Mouse (Mus musculus) lung, embryonic 14.5 days (tissue): Measurements from ENCODE around the gene Pitx2. TPM values are rescaled to one million over a fixed set of nuclear protein-coding genes. Genes with fewer than 3 reads are reported as not detected.

ENCODE experiments used
- ATAC-seq: fragments of 200-750 bp; cut with Nextera tagmentation; 2 replicates; pipeline ENCODE4 v1.8.0; 2017; ENCODE audit warnings: mild to moderate bottlenecking, moderate TSS enrichment, moderate library complexity; ENCODE audit not compliant: insufficient read depth
- DNase-seq: peaks from one replicate; pipeline ENCODE4 v3.0.0-alpha.2; 2015
- H3K27ac ChIP-seq: fragments of 300-500 bp; sonication (generic); 2 replicates; pipeline ENCODE4 v1.5.1; 2014; ENCODE audit warnings: low read depth, mild to moderate bottlenecking, moderate library complexity
- H3K27me3 ChIP-seq: fragments of 300-500 bp; sonication (generic); 2 replicates; pipeline ENCODE4 v1.6.1; 2014; ENCODE audit warnings: low read length, control low read depth; ENCODE audit not compliant: insufficient read depth
- H3K36me3 ChIP-seq: fragments of 300-500 bp; sonication (generic); 2 replicates; pipeline ENCODE4 v1.6.1; 2014; ENCODE audit warnings: control low read depth; ENCODE audit not compliant: insufficient read depth
- H3K4me1 ChIP-seq: fragments of 300-500 bp; sonication (generic); 2 replicates; pipeline ENCODE4 v1.6.1; 2014; ENCODE audit warnings: antibody characterized with exemption, control low read depth; ENCODE audit not compliant: insufficient read depth
- H3K4me2 ChIP-seq: fragments of 300-500 bp; sonication (generic); 2 replicates; pipeline ENCODE4 v1.6.1; 2014; ENCODE audit warnings: mild to moderate bottlenecking
- H3K4me3 ChIP-seq: fragments of 300-500 bp; sonication (generic); 2 replicates; pipeline ENCODE4 v1.5.1; 2014; ENCODE audit warnings: low read depth, low read length
- H3K9ac ChIP-seq: fragments of 300-500 bp; sonication (generic); 2 replicates; pipeline ENCODE4 v1.6.1; 2014
- H3K9me3 ChIP-seq: fragments of 300-500 bp; sonication (generic); 2 replicates; pipeline ENCODE4 v1.6.1; 2016; ENCODE audit warnings: low read depth, low read length, control low read depth
- CTCF ChIP-seq: IDR thresholded peaks from 2 replicates; pipeline ENCODE4 v1.5.1; 2016; ENCODE audit warnings: antibody characterized with exemption, low read depth
- WGBS: fragments of 180-500 bp; shearing (Covaris S2); extraction: QIAGEN DNeasy Blood & Tissue Kit; methylation state at CpG from one replicate; pipeline ENCODE4 v1.1.7; 2014; 5-methylcytosine and 5-hydroxymethylcytosine counted together
- polyA plus RNA-seq: library from polyadenylated mRNA; unstranded; fragments of >200 nt; fragmentation: Nextera tagmentation; extraction: Ambion mirVana; gene quantifications from 2 replicates; pipeline ENCODE4 v1.2.1, GENCODE M21; 2014

Gene Pitx2
- polyA plus RNA-seq, 1 experiment from 2014 or later, result 0.87 TPM

DNA sequence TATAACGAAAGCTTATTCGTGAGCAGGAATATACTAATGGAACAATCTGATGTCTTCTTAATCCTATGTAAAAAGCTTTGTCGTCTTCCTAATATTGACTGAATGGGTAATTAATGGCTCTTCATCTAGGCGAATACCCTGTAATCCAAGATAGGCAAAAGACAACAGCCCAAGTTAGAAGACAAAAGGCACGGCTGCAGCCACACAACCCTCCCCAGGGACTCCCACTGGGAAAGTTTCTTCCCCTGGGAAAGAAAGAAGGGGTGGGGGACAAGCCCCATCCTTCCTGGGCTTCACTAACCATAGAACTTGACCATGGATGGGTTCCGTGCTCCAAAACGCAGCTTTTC, 8.3 kb downstream of the Pitx2 start:
- no peaks in the 10 kb centered on the region for H3K36me3 ChIP-seq
- ATAC-seq, result no peak
- no peak overlapping the region for H3K27ac ChIP-seq
- peaks cover 96% of the 10 kb centered on the region for H3K27me3 ChIP-seq
- WGBS, result 11% methylated on average over 7 of the region's 7 CpGs
- no peak overlapping the region for H3K9ac ChIP-seq
- H3K4me2 ChIP-seq, result no peak overlapping the region
- no peak for TF ChIP-seq CTCF
- no peak overlapping the region for H3K4me3 ChIP-seq
- DNase-seq, result no peak
- H3K9me3 ChIP-seq, result no peaks in the 10 kb centered on the region
- no peaks in the 10 kb centered on the region for H3K4me1 ChIP-seq

DNA sequence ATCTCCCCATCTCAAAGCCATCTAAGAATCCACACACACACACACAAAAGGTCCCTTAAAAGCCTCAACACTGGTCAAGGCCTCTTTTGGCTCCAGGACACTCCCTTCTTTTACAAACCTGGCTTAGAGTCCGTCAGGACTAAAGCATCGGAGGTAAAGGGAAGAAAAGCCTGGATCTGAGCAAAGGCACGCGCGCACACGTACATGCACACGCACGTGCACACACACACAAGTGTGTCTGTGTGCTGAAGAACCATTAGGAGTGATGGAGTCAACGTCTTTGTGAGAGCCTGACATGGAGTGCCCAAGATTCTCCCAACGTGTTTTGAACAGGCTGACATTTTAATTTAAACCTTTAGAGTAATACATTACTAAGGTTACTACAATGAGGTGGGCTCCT, 8.7 kb downstream of the Pitx2 start:
- no peak overlapping the region for H3K4me3 ChIP-seq
- no peak overlapping the region for H3K9ac ChIP-seq
- no peak overlapping the region for H3K4me2 ChIP-seq
- no peak overlapping the region for H3K27ac ChIP-seq
- no peaks in the 10 kb centered on the region for H3K36me3 ChIP-seq
- ATAC-seq (no peak), DNase-seq (no peak)
- H3K27me3 ChIP-seq, result peaks cover 96% of the 10 kb centered on the region
- no peak for TF ChIP-seq CTCF
- WGBS, result 10% methylated on average over 10 of the region's 10 CpGs
- H3K4me1 ChIP-seq, result no peaks in the 10 kb centered on the region
- no peaks in the 10 kb centered on the region for H3K9me3 ChIP-seq

DNA sequence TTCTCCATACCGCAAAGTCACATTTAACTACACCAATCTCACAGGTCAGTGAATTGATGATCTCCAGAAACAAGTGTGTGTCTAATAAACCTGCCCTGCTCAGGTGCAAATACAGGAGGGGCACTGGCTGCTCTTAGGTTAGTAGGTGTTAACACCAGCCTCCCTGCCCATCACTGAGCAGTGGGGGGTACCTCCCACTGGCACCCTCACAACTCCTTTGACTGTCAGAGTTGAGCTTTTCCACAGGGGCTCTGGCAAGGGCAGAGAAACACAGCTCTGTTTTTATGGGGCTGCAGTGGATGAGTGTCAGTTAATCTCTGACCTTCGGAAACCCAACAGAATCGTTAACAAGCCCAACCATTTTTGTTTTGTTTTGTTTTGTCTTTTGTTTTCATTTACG, 9.6 kb downstream of the Pitx2 start:
- ATAC-seq (no peak), DNase-seq (no peak)
- no peaks in the 10 kb centered on the region for H3K9me3 ChIP-seq
- peaks cover 96% of the 10 kb centered on the region for H3K27me3 ChIP-seq
- no peak overlapping the region for H3K27ac ChIP-seq
- no peaks in the 10 kb centered on the region for H3K4me1 ChIP-seq
- H3K4me3 ChIP-seq, result no peak overlapping the region
- H3K4me2 ChIP-seq, result no peak overlapping the region
- no peaks in the 10 kb centered on the region for H3K36me3 ChIP-seq
- no peak overlapping the region for H3K9ac ChIP-seq
- TF ChIP-seq CTCF, result no peak
- 10% methylated on average over 4 of the region's 4 CpGs for WGBS

DNA sequence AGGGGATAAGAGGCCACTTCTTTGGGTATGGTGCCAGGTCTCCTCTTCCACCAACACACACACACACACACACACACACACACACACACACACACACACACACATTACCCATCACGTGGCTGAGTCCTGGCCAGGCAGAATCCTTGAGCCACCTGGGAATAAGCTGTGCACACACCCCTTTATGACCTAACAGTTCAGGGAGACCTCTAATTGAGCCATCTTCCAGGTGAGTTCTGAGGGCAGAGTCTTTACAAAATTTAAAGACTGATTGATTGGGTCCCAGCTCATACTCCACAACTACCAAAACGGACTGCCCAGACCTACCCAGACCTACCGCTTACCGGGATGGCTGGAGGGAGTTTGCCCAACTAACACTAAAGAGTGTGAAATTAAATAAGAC, 10.1 kb downstream of the Pitx2 start:
- no peak for DNase-seq
- Histone ChIP-seq H3K9me3 (no peaks in the 10 kb centered on the region), H3K9ac (no peak overlapping the region), H3K27me3 (peaks cover 97% of the 10 kb centered on the region), H3K4me1 (no peaks in the 10 kb centered on the region), H3K27ac (no peak overlapping the region), H3K36me3 (no peaks in the 10 kb centered on the region), H3K4me3 (no peak overlapping the region), H3K4me2 (no peak overlapping the region)
- 8% methylated on average over 4 of the region's 4 CpGs for WGBS
- no peak for ATAC-seq
- TF ChIP-seq CTCF, result no peak

DNA sequence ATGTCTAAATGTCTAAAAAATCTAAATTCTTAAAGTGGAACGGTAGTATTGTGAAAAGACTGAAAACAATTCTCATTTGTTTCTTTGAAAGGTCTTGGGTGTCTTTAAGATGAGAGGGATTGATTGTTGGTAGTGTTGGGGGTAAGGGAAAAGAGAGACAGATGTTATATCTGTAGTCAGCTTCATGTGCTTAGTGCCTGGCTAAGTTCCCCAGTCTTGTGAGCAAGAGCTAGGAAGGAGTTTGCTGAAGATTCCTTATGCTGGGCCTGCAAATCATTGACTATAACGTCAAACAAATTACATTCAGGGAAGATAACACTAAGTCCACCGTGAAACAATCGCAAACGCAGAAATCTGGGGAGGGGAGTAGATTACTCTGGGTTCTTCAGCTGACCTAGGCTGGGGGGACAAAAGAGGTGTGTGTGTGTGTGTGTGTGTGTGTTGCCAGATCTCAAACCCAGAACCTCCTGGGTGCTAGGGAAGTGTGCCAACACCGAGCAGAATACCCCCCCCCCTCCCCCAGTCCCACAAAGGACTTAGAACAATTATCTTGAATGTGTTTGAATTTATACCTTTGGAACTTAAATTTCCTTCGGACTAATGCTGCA, 12.5 kb downstream of the Pitx2 start:
- ATAC-seq, result no peak
- Histone ChIP-seq H3K9ac (no peak overlapping the region), H3K27ac (no peak overlapping the region), H3K9me3 (no peaks in the 10 kb centered on the region), H3K27me3 (peaks cover 93% of the 10 kb centered on the region), H3K4me3 (no peak overlapping the region), H3K4me2 (no peak overlapping the region), H3K36me3 (no peaks in the 10 kb centered on the region), H3K4me1 (no peaks in the 10 kb centered on the region)
- 4% methylated on average over 7 of the region's 7 CpGs for WGBS
- DNase-seq, result no peak
- no peak for TF ChIP-seq CTCF

- no peak overlapping the region for H3K27ac ChIP-seq
- no peak overlapping the region for H3K4me3 ChIP-seq
- no peak overlapping the region for H3K4me2 ChIP-seq
- WGBS, result 5% methylated on average over 11 of the region's 11 CpGs
- no peak for ATAC-seq
- no peaks in the 10 kb centered on the region for H3K4me1 ChIP-seq
- no peaks in the 10 kb centered on the region for H3K36me3 ChIP-seq
- peak; percentile 7 for DNase-seq
- H3K9ac ChIP-seq, result no peak overlapping the region
- H3K9me3 ChIP-seq, result no peaks in the 10 kb centered on the region
- TF ChIP-seq CTCF, result no peak
- peaks cover 93% of the 10 kb centered on the region for H3K27me3 ChIP-seq
Measured at GRCm38 (mm10) chr3:129212807-129213206, 13.1 kb downstream of the Pitx2 start.

DNA sequence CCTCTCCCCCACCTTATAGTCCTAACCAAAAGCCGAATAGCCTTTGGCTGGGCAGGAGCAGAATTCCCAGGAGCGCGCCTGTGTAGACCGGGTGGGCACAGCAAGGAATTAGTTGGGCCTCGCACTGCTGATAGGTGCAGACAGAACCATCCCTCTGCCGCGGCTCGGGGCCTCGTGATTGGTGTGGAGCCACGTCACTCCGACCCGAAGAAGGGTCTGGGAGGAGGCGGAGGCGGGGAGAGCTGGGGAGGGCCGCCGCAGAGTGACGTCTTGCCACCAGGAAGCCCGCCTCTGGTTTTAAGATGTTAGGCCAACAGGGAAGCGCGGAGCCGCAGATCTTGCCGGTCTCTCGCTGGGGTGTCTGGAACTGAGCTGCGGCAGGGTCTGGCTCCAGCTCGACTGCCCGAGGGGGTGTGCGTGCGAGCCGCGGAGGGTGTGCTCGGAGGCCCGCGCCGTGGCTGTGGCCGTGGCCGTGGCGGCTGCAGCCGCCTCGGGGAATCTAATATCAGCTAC, 14.0 kb downstream of the Pitx2 start:
- DNase-seq (peak; percentile 93), ATAC-seq (peak; percentile 96)
- peak overlapping the region; percentile 96 for H3K4me2 ChIP-seq
- H3K4me3 ChIP-seq, result peak overlapping the region; percentile 52
- whole genome bisulfite sequencing, result under 1% methylated on average over 39 of the region's 39 CpGs
- no peaks in the 10 kb centered on the region for H3K9me3 ChIP-seq
- peaks cover 93% of the 10 kb centered on the region for H3K27me3 ChIP-seq
- no peak for TF ChIP-seq CTCF
- no peak overlapping the region for H3K27ac ChIP-seq
- H3K9ac ChIP-seq, result peak overlapping the region; percentile 2; the same call in 1 of the 2 replicates
- no peaks in the 10 kb centered on the region for H3K36me3 ChIP-seq
- H3K4me1 ChIP-seq, result no peaks in the 10 kb centered on the region
